Mouse (Mus musculus) MEL (cell line): ENCODE measurements around the gene Gm5475. TPM values are rescaled to one million over a fixed set of nuclear protein-coding genes. Genes with fewer than 3 reads are reported as not detected.

Experiments
- DNase-seq: peaks from one replicate; pipeline ENCODE4 v3.0.0; 2011; ENCODE audit warnings: low read depth, low spot score
- H3K27ac ChIP-seq: 2 replicates; pipeline ENCODE4 v1.5.1; 2012; ENCODE audit warnings: low read depth, mild to moderate bottlenecking, control low read depth, low read length, moderate library complexity; ENCODE audit not compliant: control insufficient read depth
- H3K27me3 ChIP-seq, 2 experiments: fragments of 150-350 bp in 1 of 2; sonication (generic) in 1 of 2; 2 replicates each; pipeline ENCODE4 v1.6.1; 2012; ENCODE audit warnings: low read length in 2 of 2, mild to moderate bottlenecking in 2 of 2, improper control_type of control experiment in 1 of 2, moderate library complexity in 1 of 2; ENCODE audit not compliant: insufficient read depth in 2 of 2, control insufficient read depth in 1 of 2
- H3K36me3 ChIP-seq, 2 experiments: 2 replicates each; pipeline ENCODE4 v1.6.1; 2012 to 2014; ENCODE audit warnings: low read length in 2 of 2, improper control_type of control experiment in 1 of 2, inconsistent platforms in 1 of 2, mild to moderate bottlenecking in 1 of 2; ENCODE audit not compliant: insufficient read depth in 2 of 2, control insufficient read depth in 1 of 2
- H3K4me1 ChIP-seq, 2 experiments: fragments of 150-350 bp in 1 of 2; sonication (generic) in 1 of 2; 2 replicates each; pipeline ENCODE4 v1.6.1; 2012; ENCODE audit warnings: low read length in 2 of 2, improper control_type of control experiment in 1 of 2, mild to moderate bottlenecking in 1 of 2; ENCODE audit not compliant: insufficient read depth in 2 of 2, control insufficient read depth in 1 of 2
- H3K4me3 ChIP-seq, 2 experiments: fragments of 150-350 bp in 1 of 2; sonication (generic) in 1 of 2; 2 replicates each; pipeline ENCODE4 v1.5.1; 2012; ENCODE audit warnings: low read depth in 2 of 2, low read length in 2 of 2, mild to moderate bottlenecking in 2 of 2, moderate library complexity in 2 of 2, control low read depth in 1 of 2, improper control_type of control experiment in 1 of 2; ENCODE audit not compliant: control insufficient read depth in 1 of 2, insufficient read depth in 1 of 2
- H3K79me2 ChIP-seq: 2 replicates; pipeline ENCODE4 v1.6.1; 2012; ENCODE audit warnings: mild to moderate bottlenecking, low read length, moderate library complexity; ENCODE audit not compliant: control insufficient read depth, poor library complexity, insufficient read depth
- H3K9ac ChIP-seq: 2 replicates; pipeline ENCODE4 v1.6.1; 2012; ENCODE audit warnings: low read depth, mild to moderate bottlenecking, control low read depth, low read length, moderate library complexity; ENCODE audit not compliant: control insufficient read depth, poor library complexity, severe bottlenecking
- H3K9me3 ChIP-seq: fragments of 150-350 bp; sonication (generic); replicated peaks from 2 replicates; pipeline ENCODE4 v1.6.1; 2012; ENCODE audit warnings: mild to moderate bottlenecking, low read length, improper control_type of control experiment, moderate library complexity; ENCODE audit not compliant: insufficient read depth
- BHLHE40 ChIP-seq: IDR thresholded peaks from 2 replicates; pipeline ENCODE4 v1.6.1; 2012; ENCODE audit warnings: low read depth, mild to moderate bottlenecking, inconsistent platforms, low read length, improper control_type of control experiment, borderline replicate concordance
- CHD1 ChIP-seq: IDR thresholded peaks from 2 replicates; pipeline ENCODE4 v1.6.1; 2012; ENCODE audit warnings: low read depth, mild to moderate bottlenecking, inconsistent platforms, low read length, improper control_type of control experiment
- CTCF ChIP-seq, 3 experiments: IDR thresholded peaks in 2 of 3; conservative IDR thresholded peaks in 1 of 3; 2 replicates each; pipeline ENCODE4 v1.5.1; 2011 to 2012; ENCODE audit warnings: low read length in 3 of 3, low read depth in 2 of 3, mild to moderate bottlenecking in 2 of 3, improper control_type of control experiment in 1 of 3, inconsistent platforms in 1 of 3, mixed read lengths in 1 of 3, moderate library complexity in 1 of 3; ENCODE audit not compliant: control insufficient read depth in 1 of 3, insufficient read depth in 1 of 3, poor library complexity in 1 of 3, severe bottlenecking in 1 of 3
- ELF1 ChIP-seq: IDR thresholded peaks from 2 replicates; pipeline ENCODE4 v1.6.1; 2014; ENCODE audit warnings: low read depth, mild to moderate bottlenecking, inconsistent platforms, low read length, improper control_type of control experiment, moderate library complexity
- EP300 ChIP-seq, 2 experiments: IDR thresholded peaks; 2 replicates each; pipeline ENCODE4 v1.6.1; 2011; ENCODE audit warnings: improper control_type of control experiment in 2 of 2, low read length in 2 of 2, low read depth in 1 of 2, mild to moderate bottlenecking in 1 of 2
- ETS1 ChIP-seq: IDR thresholded peaks from 2 replicates; pipeline ENCODE4 v1.6.1; 2012; ENCODE audit warnings: low read depth, mild to moderate bottlenecking, inconsistent platforms, low read length, improper control_type of control experiment, moderate library complexity
- JUND ChIP-seq: IDR thresholded peaks from 2 replicates; pipeline ENCODE4 v1.6.1; 2011; ENCODE audit warnings: low read depth, mild to moderate bottlenecking, improper control_type of control experiment, low read length
- KAT2A ChIP-seq: conservative IDR thresholded peaks from 2 replicates; pipeline ENCODE4 v1.6.1; 2012; ENCODE audit warnings: low read depth, low read length, improper control_type of control experiment, inconsistent platforms
- MAFK ChIP-seq: IDR thresholded peaks from 2 replicates; pipeline ENCODE4 v1.6.1; 2011; ENCODE audit warnings: low read depth, mild to moderate bottlenecking, low read length, improper control_type of control experiment, borderline replicate concordance
- MAX ChIP-seq: IDR thresholded peaks from 2 replicates; pipeline ENCODE4 v1.6.1; 2011; ENCODE audit warnings: low read length, improper control_type of control experiment
- MEF2A ChIP-seq: IDR thresholded peaks from 2 replicates; pipeline ENCODE4 v1.6.1; 2014; ENCODE audit warnings: low read depth, mild to moderate bottlenecking, inconsistent platforms, low read length, improper control_type of control experiment; ENCODE audit not compliant: poor library complexity, insufficient replicate concordance, severe bottlenecking; ENCODE audit errors: extremely low read depth
- MXI1 ChIP-seq: IDR thresholded peaks from 2 replicates; pipeline ENCODE4 v1.6.1; 2011; ENCODE audit warnings: mild to moderate bottlenecking, low read depth, low read length, improper control_type of control experiment
- MYC ChIP-seq: IDR thresholded peaks from 2 replicates; pipeline ENCODE4 v1.6.1; 2011; ENCODE audit warnings: low read depth, mild to moderate bottlenecking, low read length, improper control_type of control experiment, moderate library complexity
- NELFE ChIP-seq: IDR thresholded peaks from 2 replicates; pipeline ENCODE4 v1.6.1; 2011; ENCODE audit warnings: low read depth, low read length, improper control_type of control experiment
- NRF1 ChIP-seq: IDR thresholded peaks from 2 replicates; pipeline ENCODE4 v1.6.1; 2014; ENCODE audit warnings: low read depth, mild to moderate bottlenecking, inconsistent platforms, low read length, improper control_type of control experiment, moderate library complexity; ENCODE audit not compliant: poor library complexity, insufficient read depth, severe bottlenecking
- POLR2A ChIP-seq, 2 experiments: IDR thresholded peaks; 2 replicates each; pipeline ENCODE4 v1.6.1; 2011 to 2012; ENCODE audit warnings: low read length in 2 of 2, mild to moderate bottlenecking in 2 of 2, control low read depth in 1 of 2, improper control_type of control experiment in 1 of 2, low read depth in 1 of 2, moderate library complexity in 1 of 2; ENCODE audit not compliant: control insufficient read depth in 1 of 2, insufficient read depth in 1 of 2, poor library complexity in 1 of 2
- POLR2AphosphoS2 ChIP-seq: IDR thresholded peaks from 2 replicates; pipeline ENCODE4 v1.6.1; 2011; ENCODE audit warnings: low read length, improper control_type of control experiment
- POLR2AphosphoS5 ChIP-seq: IDR thresholded peaks from 2 replicates; pipeline ENCODE4 v1.6.1; 2012; ENCODE audit warnings: low read depth, borderline replicate concordance, mild to moderate bottlenecking, inconsistent platforms, low read length, moderate library complexity, mixed read lengths
- RAD21 ChIP-seq: IDR thresholded peaks from 2 replicates; pipeline ENCODE4 v1.6.1; 2011; ENCODE audit warnings: mild to moderate bottlenecking, low read depth, low read length, improper control_type of control experiment
- RCOR1 ChIP-seq: IDR thresholded peaks from 2 replicates; pipeline ENCODE4 v1.6.1; 2012; ENCODE audit warnings: low read depth, mild to moderate bottlenecking, inconsistent platforms, low read length, improper control_type of control experiment
- SIN3A ChIP-seq: IDR thresholded peaks from 2 replicates; pipeline ENCODE4 v1.6.1; 2012; ENCODE audit warnings: low read length, improper control_type of control experiment, inconsistent platforms
- TAL1 ChIP-seq: IDR thresholded peaks from 2 replicates; pipeline ENCODE4 v1.6.1; 2012; ENCODE audit warnings: mild to moderate bottlenecking, inconsistent platforms, low read length, moderate library complexity, mixed read lengths
- TCF12 ChIP-seq: IDR thresholded peaks from 2 replicates; pipeline ENCODE4 v1.6.1; 2014; ENCODE audit warnings: low read depth, mild to moderate bottlenecking, inconsistent platforms, low read length, improper control_type of control experiment, moderate library complexity
- UBTF ChIP-seq: IDR thresholded peaks from 2 replicates; pipeline ENCODE4 v1.6.1; 2012; ENCODE audit warnings: low read depth, mild to moderate bottlenecking, inconsistent platforms, low read length, improper control_type of control experiment, moderate library complexity, borderline replicate concordance; ENCODE audit not compliant: insufficient read depth
- USF1 ChIP-seq: IDR thresholded peaks from 2 replicates; pipeline ENCODE4 v1.6.1; 2014; ENCODE audit warnings: low read depth, mild to moderate bottlenecking, inconsistent platforms, low read length, improper control_type of control experiment, moderate library complexity
- USF2 ChIP-seq, 2 experiments: IDR thresholded peaks; 2 replicates each; pipeline ENCODE4 v1.6.1; 2011 to 2012; ENCODE audit warnings: improper control_type of control experiment in 2 of 2, low read length in 2 of 2, borderline replicate concordance in 1 of 2, inconsistent platforms in 1 of 2, low read depth in 1 of 2, mild to moderate bottlenecking in 1 of 2; ENCODE audit not compliant: insufficient read depth in 1 of 2
- ZC3H11A ChIP-seq: IDR thresholded peaks from 2 replicates; pipeline ENCODE4 v1.6.1; 2012; ENCODE audit warnings: low read depth, mild to moderate bottlenecking, inconsistent platforms, low read length, improper control_type of control experiment
- ZKSCAN1 ChIP-seq: IDR thresholded peaks from 2 replicates; pipeline ENCODE4 v1.6.1; 2012; ENCODE audit warnings: low read depth, mild to moderate bottlenecking, inconsistent platforms, low read length, improper control_type of control experiment, moderate library complexity
- ZMIZ1 ChIP-seq: IDR thresholded peaks from 2 replicates; pipeline ENCODE4 v1.6.1; 2012; ENCODE audit warnings: low read depth, mild to moderate bottlenecking, inconsistent platforms, low read length, improper control_type of control experiment, moderate library complexity
- ZNF384 ChIP-seq: IDR thresholded peaks from 2 replicates; pipeline ENCODE4 v1.6.1; 2012; ENCODE audit warnings: low read depth, mild to moderate bottlenecking, inconsistent platforms, low read length, improper control_type of control experiment
- polyA plus RNA-seq, 2 experiments: library from polyadenylated mRNA; stranded (reverse) in 1 of 2; unstranded in 1 of 2; fragments of >175 nt in 1 of 2; fragments of >200 nt in 1 of 2; gene quantifications; 2 replicates each; pipeline versions ENCODE4 v1.2.1 to v1.2.4; 2012; ENCODE audit warnings: low replicate concordance in 2 of 2, low read depth in 1 of 2; ENCODE audit not compliant: insufficient read length in 2 of 2, insufficient read depth in 1 of 2, missing spikeins in 1 of 2
- total RNA-seq: library from RNA; depleted of rRNA; stranded (reverse); fragments of 300-350 nt; gene quantifications from 2 replicates; pipeline ENCODE4 v1.2.3, GENCODE M21; 2012

The Gm5475 gene
- total and polyA plus RNA-seq, 3 experiments = 0.14 to 0.15 TPM; not detected in 1

DNA sequence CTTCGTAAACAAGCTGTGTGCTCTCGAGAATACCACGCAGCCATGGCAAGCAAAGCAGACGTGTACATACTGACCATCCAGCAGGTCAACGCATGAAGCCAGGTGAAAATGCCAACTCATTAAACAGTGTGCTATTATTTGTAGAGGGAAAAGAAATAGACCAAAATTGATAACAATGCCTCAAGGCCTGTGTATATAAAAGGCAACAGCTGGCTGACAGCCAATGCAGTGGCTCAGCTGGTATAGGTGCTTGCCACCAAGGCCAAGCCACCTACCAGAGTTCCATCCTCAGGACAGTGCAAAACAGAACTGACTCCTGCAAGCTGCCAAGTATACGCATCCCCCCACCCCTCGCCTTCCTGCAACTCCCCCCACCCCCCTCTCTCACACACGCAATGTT, 6.3 kb upstream of the Gm5475 start:
- H3K36me3 ChIP-seq = peaks cover 15 to 50% of the 10 kb centered on the region in 2 experiments
- peaks cover 81% of the 10 kb centered on the region for H3K79me2 ChIP-seq
- TF ChIP-seq ZMIZ1 (no peak), ZKSCAN1 (no peak), RCOR1 (peak; percentile 15; the same call in 1 of the 2 replicates), TCF12 (no peak), ELF1 (no peak), ZC3H11A (no peak), SIN3A (peak; percentile 77), NRF1 (no peak), POLR2A (IDR thresholded peaks at IDR 0.05; ENCODE audit: control insufficient read depth in 1 of 2, insufficient read depth in 1 of 2, low read depth in 1 of 2, low read length in 2 of 2, poor library complexity in 1 of 2) (no peak), POLR2AphosphoS5 (no peak), EP300 (IDR thresholded peaks at IDR 0.05; ENCODE audit: low read depth in 1 of 2, low read length in 2 of 2) (peak in 1 of 2 experiments; percentile 22; a peak in 1 of 4 replicates), UBTF (no peak), TAL1 (no peak), POLR2AphosphoS2 (no peak), MAX (no peak), NELFE (no peak), MAFK (no peak), MXI1 (0 out of 2 replicates have a peak, but pooled peaks have one; percentile 28), RAD21 (no peak), MYC (no peak), CHD1 (no peak), MEF2A (no peak), USF2 (IDR thresholded peaks at IDR 0.05; ENCODE audit: borderline replicate concordance in 1 of 2, insufficient read depth in 1 of 2, low read depth in 1 of 2, low read length in 2 of 2) (no peak), ETS1 (peak; percentile 84), JUND (no peak), ZNF384 (no peak), KAT2A (no peak), BHLHE40 (no peak), CTCF (IDR thresholded peaks at IDR 0.05 in 2 of 3, conservative IDR thresholded peaks at IDR 0.05 in 1 of 3; ENCODE audit: control insufficient read depth in 1 of 3, insufficient read depth in 1 of 3, low read depth in 2 of 3, low read length in 3 of 3, poor library complexity in 1 of 3, severe bottlenecking in 1 of 3) (no peak), USF1 (no peak)
- peaks cover 30 to 54% of the 10 kb centered on the region in 2 experiments for H3K4me1 ChIP-seq
- H3K9ac ChIP-seq = no peak overlapping the region
- H3K27me3 ChIP-seq = no peaks in the 10 kb centered on the region
- H3K4me3 ChIP-seq = no peak overlapping the region
- DNase-seq = peak; percentile 66
- H3K27ac ChIP-seq = no peak overlapping the region
- H3K9me3 ChIP-seq = no peaks in the 10 kb centered on the region
